Mouse (Mus musculus) embryonic facial prominence, embryonic 14.5 days (tissue): ENCODE measurements around the gene Pde1c. TPM values are rescaled to one million over a fixed set of nuclear protein-coding genes. Genes with fewer than 3 reads are reported as not detected.
A peak's percentile ranks its signal among the peaks of the same experiment; 100 is the strongest.
"Not testable (repeated sequence)": the region's sequence is repeated elsewhere in the genome, so short reads cannot be mapped to it uniquely, and the experiment has no call there.

ENCODE experiments used
- ATAC-seq: fragments of 200-750 bp; cut with Nextera tagmentation; 2 replicates; pipeline ENCODE4 v1.8.0; 2017; ENCODE audit warnings: low read depth, moderate number of reproducible peaks, moderate TSS enrichment
- DNase-seq: peaks from one replicate; pipeline ENCODE4 v3.0.0-alpha.2; 2015; ENCODE audit warnings: low spot score
- H3K27ac ChIP-seq: fragments of 300-500 bp; sonication (generic); replicated peaks from 2 replicates; pipeline ENCODE4 v1.5.1; 2014; ENCODE audit warnings: low read depth, mild to moderate bottlenecking, low read length, moderate library complexity
- H3K27me3 ChIP-seq: fragments of 300-500 bp; sonication (generic); replicated peaks from 2 replicates; pipeline ENCODE4 v1.6.1; 2014; ENCODE audit warnings: low read length; ENCODE audit not compliant: control insufficient read depth, insufficient read depth
- H3K36me3 ChIP-seq: fragments of 300-500 bp; sonication (generic); 2 replicates; pipeline ENCODE4 v1.6.1; 2014; ENCODE audit warnings: low read length, mixed read lengths; ENCODE audit not compliant: control insufficient read depth, insufficient read depth
- H3K4me1 ChIP-seq: fragments of 300-500 bp; sonication (generic); 2 replicates; pipeline ENCODE4 v1.6.1; 2014; ENCODE audit warnings: antibody characterized with exemption, low read length; ENCODE audit not compliant: control insufficient read depth, insufficient read depth
- H3K4me2 ChIP-seq: fragments of 300-500 bp; sonication (generic); 2 replicates; pipeline ENCODE4 v1.6.1; 2014; ENCODE audit warnings: low read depth, mild to moderate bottlenecking, low read length, moderate library complexity, mixed read lengths
- H3K4me3 ChIP-seq: fragments of 300-500 bp; sonication (generic); 2 replicates; pipeline ENCODE4 v1.5.1; 2014; ENCODE audit warnings: low read depth, mild to moderate bottlenecking, low read length
- H3K9ac ChIP-seq: fragments of 300-500 bp; sonication (generic); 2 replicates; pipeline ENCODE4 v1.6.1; 2014; ENCODE audit warnings: low read depth, mild to moderate bottlenecking, low read length, moderate library complexity, mixed read lengths
- H3K9me3 ChIP-seq: fragments of 300-500 bp; sonication (generic); 2 replicates; pipeline ENCODE4 v1.6.1; 2016; ENCODE audit warnings: low read length; ENCODE audit not compliant: control insufficient read depth
- WGBS: fragments of 180-500 bp; shearing (Covaris S2); extraction: QIAGEN DNeasy Blood & Tissue Kit; methylation state at CpG from one replicate; pipeline ENCODE4 v1.1.7; 2014; 5-methylcytosine and 5-hydroxymethylcytosine counted together
- polyA plus RNA-seq: library from polyadenylated mRNA; unstranded; fragments of >200 nt; fragmentation: Nextera tagmentation; extraction: Ambion mirVana; gene quantifications from 2 replicates; pipeline ENCODE4 v1.2.1, GENCODE M21; 2014

Gene Pde1c
- polyA plus RNA-seq = 4.2 and 5.1 TPM in 2 replicates

DNA sequence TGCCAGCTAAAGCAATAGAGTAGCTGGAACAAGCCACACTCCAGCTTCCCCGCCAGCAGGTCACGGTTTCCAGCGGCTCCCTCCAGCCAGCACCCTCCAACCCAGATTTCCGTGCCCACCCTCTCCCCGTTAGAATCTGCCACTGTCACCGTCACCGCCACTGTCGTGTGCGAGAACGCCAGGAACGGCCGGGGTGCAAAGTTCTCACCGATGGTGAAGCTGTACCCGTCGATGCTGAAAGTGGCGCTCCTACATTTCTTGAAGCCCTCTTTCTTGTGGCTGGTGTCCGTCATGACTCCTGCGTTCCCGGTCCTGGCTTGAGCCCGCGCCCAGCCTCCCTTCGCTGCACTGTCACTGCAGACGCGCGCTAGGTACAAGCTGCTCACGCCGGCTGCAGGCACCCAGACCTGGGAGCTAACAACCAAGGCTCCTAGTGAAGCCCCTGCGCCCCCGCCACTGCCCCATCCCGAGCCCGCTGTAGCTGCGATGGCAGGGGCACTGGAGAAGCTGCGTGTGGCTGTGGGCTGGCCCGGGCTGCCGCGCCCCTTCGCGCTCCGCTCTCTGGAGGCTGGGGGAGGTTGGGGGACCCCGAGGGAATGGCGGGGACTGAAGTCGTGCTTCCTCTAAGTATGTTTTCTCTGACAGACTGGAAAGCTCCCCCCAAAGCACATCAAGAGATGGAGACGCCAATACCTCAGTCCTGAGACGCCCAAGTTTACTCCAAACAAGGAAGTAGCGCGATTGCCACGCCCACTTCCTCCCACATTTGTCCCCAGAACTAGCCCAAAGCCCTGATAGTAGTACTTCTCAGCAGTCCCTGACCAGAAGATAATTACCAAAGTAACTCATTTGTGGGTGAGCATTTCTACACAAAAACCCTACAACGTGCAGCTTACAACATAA, at the start of gene Pde1c:
TSS of gene Pde1c (minus strand) at position 634 of the 903 bp plus-strand sequence.
- Histone ChIP-seq H3K9ac (peak within 1 kb of the TSS; percentile 62), H3K9me3 (no peaks in the 10 kb centered on the region), H3K36me3 (no peaks in the 10 kb centered on the region), H3K27ac (no peak within 1 kb of the TSS), H3K4me3 (peak within 1 kb of the TSS; percentile 68), H3K27me3 (peaks cover 8% of the 10 kb centered on the region; the same call in 1 of the 2 replicates), H3K4me2 (peak within 1 kb of the TSS; percentile 99), H3K4me1 (peaks cover 7% of the 10 kb centered on the region)
- ATAC-seq (peak; percentile 72), DNase-seq (peak; percentile 68)
- WGBS = under 1% methylated on average over 42 of the region's 48 CpGs

DNA sequence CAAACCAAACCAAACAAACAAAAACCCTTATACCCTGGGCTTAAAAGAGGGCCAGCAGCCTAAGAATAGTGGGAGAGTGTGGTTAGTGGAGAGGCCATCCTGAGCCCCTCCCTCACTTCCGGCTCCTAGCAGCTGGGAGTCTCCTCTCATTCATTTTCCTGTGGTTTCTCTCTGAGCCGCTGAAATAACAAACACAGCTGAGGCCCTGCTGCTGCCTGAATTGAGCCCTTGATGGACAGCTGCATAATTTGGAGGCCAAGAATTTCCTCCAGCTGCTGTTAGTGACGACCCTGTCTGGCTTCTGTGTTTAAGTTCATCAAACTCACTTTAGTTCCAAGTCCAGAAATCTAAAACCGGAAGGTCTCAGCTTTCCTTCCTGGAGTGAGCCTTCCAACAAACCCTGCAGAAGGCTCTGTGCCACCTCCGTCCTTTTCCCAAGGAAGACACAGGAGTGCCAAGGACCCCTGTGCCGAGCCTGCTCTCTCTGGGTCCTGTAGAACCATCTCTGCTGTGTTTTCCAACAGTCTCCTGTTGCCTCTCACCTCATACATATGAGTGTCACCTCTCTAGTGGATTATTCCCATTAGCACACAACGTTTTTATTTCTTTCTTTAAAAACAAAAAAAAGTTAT, 48.2 kb upstream of the Pde1c start:
- Histone ChIP-seq H3K9ac (no peak overlapping the region), H3K4me2 (peak overlapping the region; percentile 29; the same call in 1 of the 2 replicates), H3K36me3 (no peaks in the 10 kb centered on the region), H3K9me3 (no peaks in the 10 kb centered on the region), H3K4me3 (no peak overlapping the region), H3K27ac (peak overlapping the region; percentile 75), H3K27me3 (no peaks in the 10 kb centered on the region), H3K4me1 (peaks cover 10% of the 10 kb centered on the region)
- ATAC-seq = peak; percentile 94
- DNase-seq = peak; percentile 95
- 5% methylated on average over 7 of the region's 7 CpGs for WGBS

DNA sequence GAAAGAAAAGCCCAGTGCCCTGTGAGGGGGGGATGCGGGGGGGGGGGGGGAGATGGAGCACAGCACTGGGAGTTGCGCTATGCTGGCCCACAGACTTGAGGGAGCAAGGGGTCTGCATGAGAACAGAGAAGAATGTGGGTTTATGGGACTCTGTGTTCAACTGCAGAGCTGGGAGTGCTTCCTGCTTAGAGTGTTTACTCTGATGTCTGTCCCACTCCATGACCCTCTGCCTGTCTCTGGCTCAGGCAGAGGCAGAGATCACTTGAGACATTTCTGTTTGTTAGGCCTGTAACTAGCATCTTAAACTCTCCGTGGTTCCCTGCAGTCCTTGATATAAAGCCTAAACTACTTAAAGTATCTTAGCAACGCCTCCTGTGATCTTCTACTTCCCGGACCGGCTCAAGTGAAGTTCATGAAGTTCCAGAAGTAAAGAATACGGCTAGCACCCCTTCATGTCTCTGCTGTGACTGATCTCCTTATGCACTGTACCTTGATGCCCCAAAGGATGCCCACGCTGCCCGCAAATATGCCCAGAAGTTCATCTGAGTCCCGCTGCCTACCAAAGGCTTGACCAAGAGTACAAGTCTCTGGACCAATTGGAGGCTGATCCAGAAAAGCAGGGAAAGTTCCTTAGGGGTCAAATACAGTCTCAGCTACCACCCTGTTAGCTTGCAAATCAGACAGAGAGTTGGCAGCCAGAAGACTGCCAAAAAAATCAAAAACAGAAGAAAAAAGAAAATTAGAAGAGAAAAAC, 47.5 kb upstream of the Pde1c start:
- Histone ChIP-seq H3K4me2 (peak overlapping the region; percentile 29; the same call in 1 of the 2 replicates), H3K9me3 (no peaks in the 10 kb centered on the region), H3K9ac (no peak overlapping the region), H3K4me1 (peaks cover 10% of the 10 kb centered on the region), H3K36me3 (no peaks in the 10 kb centered on the region), H3K27me3 (no peaks in the 10 kb centered on the region), H3K27ac (peak overlapping the region; percentile 75), H3K4me3 (no peak overlapping the region)
- ATAC-seq = peak; percentile 42; the same call in 1 of the 2 replicates
- peak; percentile 24 for DNase-seq
- 49% methylated on average over 9 of the region's 10 CpGs for WGBS

DNA sequence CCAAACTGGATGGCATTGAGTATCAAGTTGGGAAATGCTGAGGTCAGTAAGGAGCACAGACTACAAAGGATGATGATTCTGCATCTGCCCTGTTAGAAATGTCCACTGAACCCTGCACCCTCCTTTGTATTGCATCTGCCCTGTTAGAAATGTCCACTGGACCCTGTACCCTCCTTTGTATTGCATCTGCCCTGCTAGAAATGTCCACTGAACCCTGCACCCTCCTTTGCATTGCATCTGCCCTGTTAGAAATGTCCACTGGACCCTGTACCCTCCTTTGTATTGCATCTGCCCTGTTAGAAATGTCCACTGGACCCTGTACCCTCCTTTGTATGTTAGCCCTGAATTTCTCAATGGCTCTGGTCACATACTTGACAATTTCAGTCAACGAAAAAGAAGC, 40.6 kb upstream of the Pde1c start:
- H3K27me3 ChIP-seq, ATAC-seq, H3K9ac ChIP-seq, H3K4me1 ChIP-seq, H3K4me3 ChIP-seq, H3K4me2 ChIP-seq, H3K9me3 ChIP-seq, DNase-seq, H3K36me3 ChIP-seq, H3K27ac ChIP-seq: not testable (repeated sequence)
- 62% methylated on average over 1 of the region's 1 CpGs for WGBS

DNA sequence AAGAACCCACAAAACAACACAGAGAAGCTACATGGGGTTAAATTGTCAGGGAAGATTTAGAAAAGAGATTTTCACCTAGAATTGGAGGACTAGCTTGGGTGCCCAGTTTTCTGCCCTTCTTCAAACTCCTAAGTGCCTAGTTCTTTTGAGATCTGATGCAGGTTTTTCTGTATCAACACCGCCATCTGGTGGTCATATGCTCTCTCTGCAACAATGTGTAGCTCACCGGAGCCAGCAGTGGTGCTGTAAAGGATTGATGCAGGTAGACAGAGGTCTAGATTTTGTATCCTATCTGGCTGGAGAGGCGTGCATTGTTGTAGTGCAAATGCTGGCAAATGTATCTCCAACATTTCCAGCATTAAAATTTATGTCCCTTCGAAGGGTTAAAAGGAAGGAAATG, 39.4 kb upstream of the Pde1c start:
- H3K36me3 ChIP-seq = no peaks in the 10 kb centered on the region
- 7% methylated on average over 4 of the region's 4 CpGs for whole genome bisulfite sequencing
- no peaks in the 10 kb centered on the region for H3K9me3 ChIP-seq
- no peak overlapping the region for H3K9ac ChIP-seq
- H3K27me3 ChIP-seq = no peaks in the 10 kb centered on the region
- H3K27ac ChIP-seq = no peak overlapping the region
- ATAC-seq (no peak), DNase-seq (peak; percentile 79)
- H3K4me1 ChIP-seq = no peaks in the 10 kb centered on the region
- H3K4me3 ChIP-seq = no peak overlapping the region
- no peak overlapping the region for H3K4me2 ChIP-seq

DNA sequence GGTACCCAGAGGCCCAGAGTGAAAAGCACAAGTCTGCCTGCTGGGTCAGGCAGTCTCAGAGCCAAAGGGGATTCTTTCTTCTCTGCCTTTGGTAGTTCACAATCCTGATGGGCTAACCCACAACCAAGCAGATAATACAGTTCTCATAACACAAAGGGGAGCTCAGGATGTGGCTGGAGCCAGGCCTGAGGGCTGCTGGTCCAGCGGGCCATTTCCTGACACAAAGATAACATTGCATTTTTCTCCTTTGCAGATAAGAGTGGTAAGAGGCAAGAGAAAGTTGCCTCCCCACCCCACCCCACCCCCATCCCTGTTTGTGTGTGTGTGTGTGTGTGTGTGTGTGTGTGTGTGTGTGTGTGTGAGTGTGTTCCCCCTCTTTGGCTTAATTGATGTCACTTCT, 10.7 kb upstream of the Pde1c start:
- WGBS = 36% methylated on average over 1 of the region's 1 CpGs
- H3K9me3 ChIP-seq = no peaks in the 10 kb centered on the region
- H3K4me3 ChIP-seq = no peak overlapping the region
- no peaks in the 10 kb centered on the region for H3K36me3 ChIP-seq
- H3K27me3 ChIP-seq = no peaks in the 10 kb centered on the region
- H3K27ac ChIP-seq = no peak overlapping the region
- H3K4me2 ChIP-seq = no peak overlapping the region
- no peaks in the 10 kb centered on the region for H3K4me1 ChIP-seq
- no peak for ATAC-seq
- no peak overlapping the region for H3K9ac ChIP-seq
- DNase-seq = no peak

DNA sequence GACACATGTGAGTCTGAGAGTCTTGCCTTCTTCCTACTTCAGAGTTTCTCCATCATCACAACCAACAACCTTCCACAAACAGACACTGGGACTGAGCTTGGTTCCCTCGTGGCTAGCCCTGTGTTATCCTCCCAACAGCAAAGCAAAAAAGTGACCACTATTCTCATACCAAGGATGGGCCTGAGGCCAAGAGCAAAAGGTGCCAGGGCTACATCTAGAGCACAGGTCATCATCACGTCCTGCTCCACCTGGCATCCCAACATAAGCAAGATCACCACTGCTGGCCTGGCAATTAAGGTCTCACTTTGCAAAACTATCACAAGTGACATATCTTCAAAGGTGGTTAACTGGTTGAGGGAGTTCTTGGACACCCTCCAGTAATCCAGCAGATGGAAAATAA, 8.0 kb downstream of the Pde1c start:
- DNase-seq (no peak), ATAC-seq (no peak)
- H3K4me1 ChIP-seq = no peaks in the 10 kb centered on the region
- no peak overlapping the region for H3K4me3 ChIP-seq
- no peaks in the 10 kb centered on the region for H3K9me3 ChIP-seq
- WGBS = 84% methylated on average over 2 of the region's 2 CpGs
- no peaks in the 10 kb centered on the region for H3K27me3 ChIP-seq
- H3K4me2 ChIP-seq = no peak overlapping the region
- no peaks in the 10 kb centered on the region for H3K36me3 ChIP-seq
- no peak overlapping the region for H3K27ac ChIP-seq
- H3K9ac ChIP-seq = no peak overlapping the region

DNA sequence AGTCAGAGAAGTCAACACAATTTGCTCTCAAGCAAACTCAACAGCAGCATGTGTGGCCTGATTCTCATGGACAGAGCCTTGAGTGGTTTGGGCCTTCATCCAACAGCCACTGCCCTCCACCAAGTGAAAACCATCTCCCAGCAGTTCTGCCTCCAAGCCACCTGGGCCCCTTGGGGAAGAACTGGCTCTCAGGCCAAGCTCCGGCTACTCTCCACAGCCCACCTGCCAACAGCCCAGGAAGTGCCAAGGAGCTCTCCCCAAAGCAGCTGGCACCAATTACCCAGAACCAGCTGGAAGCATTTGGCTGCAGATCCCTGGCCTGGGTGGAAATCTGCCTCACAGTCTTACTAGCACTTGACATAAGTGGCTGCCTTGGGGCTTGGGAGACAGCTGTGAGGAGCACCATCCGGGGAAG, 8.4 kb downstream of the Pde1c start:
- no peaks in the 10 kb centered on the region for H3K4me1 ChIP-seq
- DNase-seq (peak; percentile 73), ATAC-seq (peak; percentile 76; the same call in 1 of the 2 replicates)
- no peak overlapping the region for H3K4me3 ChIP-seq
- no peak overlapping the region for H3K4me2 ChIP-seq
- H3K36me3 ChIP-seq = no peaks in the 10 kb centered on the region
- H3K27ac ChIP-seq = no peak overlapping the region
- no peak overlapping the region for H3K9ac ChIP-seq
- 48% methylated on average over 2 of the region's 2 CpGs for WGBS
- no peaks in the 10 kb centered on the region for H3K9me3 ChIP-seq
- no peaks in the 10 kb centered on the region for H3K27me3 ChIP-seq
